Comparison of ENCODE assay signal across 8 mouse cellular contexts in genomic region chr7:99965020-99965841, GRCm38 (mm10). TPM values are rescaled to one million over a fixed set of nuclear protein-coding genes. Genes with fewer than 3 reads are reported as not detected.
A peak's percentile ranks its signal among the peaks of the same experiment; 100 is the strongest.
DNase-seq lines count a peak whose midpoint lies in the region; ATAC-seq and TF ChIP-seq lines count a peak whose summit lies in the region.

No protein-coding gene starts in this region.

- no peaks in the 10 kb centered on the region for H3K36me3 ChIP-seq in liver, adult 2 months (ENCODE audit: control insufficient read depth, insufficient read depth, low read length)
- H3K36me3 ChIP-seq in embryonic facial prominence, embryonic 12.5 days = no peaks in the 10 kb centered on the region
- H3K36me3 ChIP-seq in hindbrain, embryonic 13.5 days = no peaks in the 10 kb centered on the region
- H3K36me3 ChIP-seq in neural tube, embryonic 15.5 days = no peaks in the 10 kb centered on the region

- H3K4me3 ChIP-seq in liver, adult 2 months (ENCODE audit: insufficient read depth, low read depth, low read length) = no peak overlapping the region
- H3K4me3 ChIP-seq in embryonic facial prominence, embryonic 12.5 days = no peak overlapping the region
- peak overlapping the region; percentile 15 for H3K4me3 ChIP-seq in hindbrain, embryonic 13.5 days
- H3K4me3 ChIP-seq in neural tube, embryonic 15.5 days (replicated peaks) = peak overlapping the region; percentile 6; the same call in 1 of the 2 replicates

- H3K79me2 ChIP-seq in liver, adult 2 months (ENCODE audit: control insufficient read depth, insufficient read depth, low read length) = peaks cover 76% of the 10 kb centered on the region

- no peak overlapping the region for H3K9ac ChIP-seq in liver, adult 2 months (ENCODE audit: low read depth, low read length)
- no peak overlapping the region for H3K9ac ChIP-seq in embryonic facial prominence, embryonic 12.5 days
- H3K9ac ChIP-seq in hindbrain, embryonic 13.5 days = peak overlapping the region; percentile 63
- peak overlapping the region; percentile 40 for H3K9ac ChIP-seq in neural tube, embryonic 15.5 days (replicated peaks)

- no peaks in the 10 kb centered on the region for H3K27me3 ChIP-seq in liver, adult 2 months (ENCODE audit: control insufficient read depth, insufficient read depth, low read length)
- no peaks in the 10 kb centered on the region for H3K27me3 ChIP-seq in embryonic facial prominence, embryonic 12.5 days
- H3K27me3 ChIP-seq in hindbrain, embryonic 13.5 days = no peaks in the 10 kb centered on the region
- no peaks in the 10 kb centered on the region for H3K27me3 ChIP-seq in neural tube, embryonic 15.5 days (replicated peaks)

- H3K9me3 ChIP-seq in embryonic facial prominence, embryonic 12.5 days = no peaks in the 10 kb centered on the region
- H3K9me3 ChIP-seq in hindbrain, embryonic 13.5 days = no peaks in the 10 kb centered on the region
- no peaks in the 10 kb centered on the region for H3K9me3 ChIP-seq in neural tube, embryonic 15.5 days (replicated peaks)

- intact Hi-C loops in left cerebral cortex, postnatal 14 days (cut with DNase I) = loop anchor here (2.0 kb wide), 1 partner anchor 18 kb away; no protein-coding TSS in a partner anchor

- TF ChIP-seq CTCF in liver, adult 2 months (IDR thresholded peaks at IDR 0.05; ENCODE audit: low read depth, low read length) = no peak

- no peak for DNase-seq in liver, adult 2 months (ENCODE audit: extremely low read depth, low read depth, low spot score)
- no peak for DNase-seq in liver
- peak; percentile 79 to 89 for DNase-seq in left cerebral cortex, postnatal 14 days (ENCODE audit: low spot score in 2 of 2)
- DNase-seq in thymus, postnatal 10 days (ENCODE audit: low spot score in 2 of 2) = no peak
- DNase-seq in testis, postnatal 10 days (ENCODE audit: low spot score) = no peak

- WGBS in liver, adult 2 months = 53% methylated on average over 9 of the region's 9 CpGs
- WGBS in embryonic facial prominence, embryonic 12.5 days = 27% methylated on average over 9 of the region's 9 CpGs
- 19% methylated on average over 9 of the region's 9 CpGs for WGBS in hindbrain, embryonic 13.5 days
- 7% methylated on average over 9 of the region's 9 CpGs for WGBS in neural tube, embryonic 15.5 days

- ATAC-seq in embryonic facial prominence, embryonic 12.5 days (ENCODE audit: insufficient number of reproducible peaks, insufficient read depth, low FRiP score, low TSS enrichment) = no peak
- peak; percentile 75 for ATAC-seq in hindbrain, embryonic 13.5 days (ENCODE audit: low FRiP score)
- peak; percentile 79 for ATAC-seq in neural tube, embryonic 15.5 days (ENCODE audit: low FRiP score)

- peak overlapping the region; percentile 31 for H3K27ac ChIP-seq in liver, adult 2 months (replicated peaks; ENCODE audit: insufficient read depth, low read depth, low read length)
- peak overlapping the region; percentile 26 for H3K27ac ChIP-seq in embryonic facial prominence, embryonic 12.5 days
- peak overlapping the region; percentile 92 for H3K27ac ChIP-seq in hindbrain, embryonic 13.5 days
- H3K27ac ChIP-seq in neural tube, embryonic 15.5 days (replicated peaks) = peak overlapping the region; percentile 89

- peaks cover 71% of the 10 kb centered on the region for H3K4me1 ChIP-seq in liver, adult 2 months (ENCODE audit: control insufficient read depth, insufficient read depth, low read length)
- H3K4me1 ChIP-seq in embryonic facial prominence, embryonic 12.5 days = peaks cover 28% of the 10 kb centered on the region
- peaks cover 65% of the 10 kb centered on the region for H3K4me1 ChIP-seq in hindbrain, embryonic 13.5 days (replicated peaks)
- H3K4me1 ChIP-seq in neural tube, embryonic 15.5 days = peaks cover 70% of the 10 kb centered on the region

- 0 out of 2 replicates have a peak overlapping the region, but pooled peaks have one; percentile 5 for H3K4me2 ChIP-seq in embryonic facial prominence, embryonic 12.5 days (replicated peaks)
- H3K4me2 ChIP-seq in hindbrain, embryonic 13.5 days = peak overlapping the region; percentile 42
- H3K4me2 ChIP-seq in neural tube, embryonic 15.5 days = peak overlapping the region; percentile 49

- no peak for TF ChIP-seq POLR2A in liver, adult 2 months (IDR thresholded peaks at IDR 0.05; ENCODE audit: extremely low read depth, insufficient read depth, low read length)

RNA-seq across cellular contexts. Expression of gene Rnf169, which starts 15.0 kb away (rescaled TPM):
- 27.6 and 31.5 TPM in 2 replicates for total RNA-seq in liver, adult 2 months (2014; rRNA removed)
- polyA plus RNA-seq in liver, adult 2 months (2012; rRNA removed) = 5.6 and 6.5 TPM in 2 replicates
- polyA plus RNA-seq in embryonic facial prominence, embryonic 12.5 days (2016; fragmentation: Nextera tagmentation; extraction: Ambion mirVana) = 7.6 and 8.1 TPM in 2 replicates
- 4.1 and 4.5 TPM in 2 replicates for polyA plus RNA-seq in hindbrain, embryonic 13.5 days (2015; fragmentation: Nextera tagmentation; extraction: Ambion mirVana)
- total RNA-seq in left cerebral cortex, postnatal 14 days (2021) = 10 to 100 TPM; 39.3 to 52.1 TPM
- 4.2 and 4.6 TPM in 2 replicates for polyA plus RNA-seq in neural tube, embryonic 15.5 days (2015; fragmentation: Nextera tagmentation; extraction: Ambion mirVana)

RNA-seq across cellular contexts. Expression of gene Chrdl2, which starts 40.7 kb away (rescaled TPM):
- not detected in 2 replicates for total RNA-seq in liver, adult 2 months (2014; rRNA removed)
- 0.05 TPM in 1 of 2 replicates, not detected in the other for polyA plus RNA-seq in liver, adult 2 months (2012; rRNA removed)
- 1.2 and 1.7 TPM in 2 replicates for polyA plus RNA-seq in embryonic facial prominence, embryonic 12.5 days (2016; fragmentation: Nextera tagmentation; extraction: Ambion mirVana)
- polyA plus RNA-seq in hindbrain, embryonic 13.5 days (2015; fragmentation: Nextera tagmentation; extraction: Ambion mirVana) = 0.27 and 0.42 TPM in 2 replicates
- under 1 TPM in 1 of 2 experiments, not detected in 1; 0.32 TPM for total RNA-seq in left cerebral cortex, postnatal 14 days (2021)
- polyA plus RNA-seq in neural tube, embryonic 15.5 days (2015; fragmentation: Nextera tagmentation; extraction: Ambion mirVana) = 0.28 and 0.37 TPM in 2 replicates

Comparison
In these comparisons a context has a peak if more than half of its experiments do, and no peak if none do; other contexts are left out.
1. DNase-seq: peak in left cerebral cortex, postnatal 14 days (2 of 2); none in liver, adult 2 months (single experiment), liver (single experiment), thymus, postnatal 10 days (0 of 2) and testis, postnatal 10 days (single experiment).
2. H3K27ac ChIP-seq: peak in every context shown above with its lines; median percentile 92 in hindbrain, embryonic 13.5 days; 89 in neural tube, embryonic 15.5 days; 31 in liver, adult 2 months; 26 in embryonic facial prominence, embryonic 12.5 days.
3. H3K4me3 ChIP-seq: peak in hindbrain, embryonic 13.5 days (single experiment) and neural tube, embryonic 15.5 days (single experiment); none in liver, adult 2 months (single experiment) and embryonic facial prominence, embryonic 12.5 days (single experiment).
4. H3K9ac ChIP-seq: peak in hindbrain, embryonic 13.5 days (single experiment) and neural tube, embryonic 15.5 days (single experiment); none in liver, adult 2 months (single experiment) and embryonic facial prominence, embryonic 12.5 days (single experiment).
5. Peak in every context shown above with its lines, with median percentiles within 50 percentile points of each other: H3K4me2 ChIP-seq.